Mouse (Mus musculus): ENCODE measurements around the gene Setd1a. TPM values are rescaled to one million over a fixed set of nuclear protein-coding genes. Genes with fewer than 3 reads are reported as not detected.
"Not testable (repeated sequence)": the region's sequence is repeated elsewhere in the genome, so short reads cannot be mapped to it uniquely, and the experiment has no call there.

Setd1a gene
- total RNA-seq, 2 experiments from 2014 or later: 30.3 to 32.4 TPM

DNA sequence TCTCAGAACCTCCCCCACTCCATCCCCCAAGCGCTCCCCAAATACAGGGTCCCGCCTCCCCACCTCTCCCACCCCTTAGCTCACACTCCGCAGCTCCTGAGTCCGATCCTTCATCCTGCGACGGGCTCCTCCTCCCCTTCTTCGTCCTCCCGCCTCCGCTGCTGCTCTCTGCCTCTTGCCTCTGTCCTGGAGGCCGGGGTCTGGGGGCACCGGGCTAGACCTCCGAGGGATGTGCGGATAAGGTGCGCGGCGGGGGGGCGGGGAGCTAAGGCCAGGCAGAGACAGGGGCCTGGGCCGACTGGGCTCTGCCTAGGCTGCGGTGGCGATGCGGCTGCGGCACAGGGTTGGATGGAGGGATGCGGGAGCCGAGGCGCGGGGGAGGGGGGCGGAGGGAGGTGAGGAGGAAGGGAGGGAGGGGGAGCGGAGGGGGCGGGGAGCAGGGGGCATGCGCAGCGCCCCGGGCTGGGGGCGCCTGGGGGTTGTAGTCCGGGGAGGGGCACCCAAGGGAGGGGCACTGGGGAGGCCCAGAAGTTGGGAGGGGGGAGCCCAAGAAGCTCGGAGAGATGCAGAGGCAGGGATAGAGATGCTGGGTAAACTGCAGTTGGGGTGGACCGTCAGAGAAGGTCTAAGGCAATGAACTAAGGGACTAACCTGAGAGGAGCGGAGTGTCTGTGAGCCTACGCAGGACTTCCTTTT lies 47.9 kb downstream of the Setd1a start, which contains the start of the genes Stx4a and Stx1b:
Gene Stx4a (plus strand): TSS at position 119 of the 696 bp plus-strand sequence.
Gene Stx1b (minus strand): TSS at position 374 of the 696 bp plus-strand sequence.
- peak; percentile 55 to 64 for DNase-seq (ENCODE audit: low spot score in 2 of 2)

GRCm38 (mm10) chr7:127835550-127835949 lies 59.1 kb downstream of the Setd1a start:
- no peak for DNase-seq (ENCODE audit: low spot score in 2 of 2)

- no peak for DNase-seq (ENCODE audit: low spot score in 2 of 2)
Observed at GRCm38 (mm10) chr7:127837473-127837872, 61.0 kb downstream of the Setd1a start.

- DNase-seq (ENCODE audit: low spot score in 2 of 2): not testable (repeated sequence)
Observed at GRCm38 (mm10) chr7:127837878-127838277, 61.4 kb downstream of the Setd1a start.

GRCm38 (mm10) chr7:127840031-127840430 lies 63.6 kb downstream of the Setd1a start:
- DNase-seq (ENCODE audit: low spot score in 2 of 2): not testable (repeated sequence)

DNA sequence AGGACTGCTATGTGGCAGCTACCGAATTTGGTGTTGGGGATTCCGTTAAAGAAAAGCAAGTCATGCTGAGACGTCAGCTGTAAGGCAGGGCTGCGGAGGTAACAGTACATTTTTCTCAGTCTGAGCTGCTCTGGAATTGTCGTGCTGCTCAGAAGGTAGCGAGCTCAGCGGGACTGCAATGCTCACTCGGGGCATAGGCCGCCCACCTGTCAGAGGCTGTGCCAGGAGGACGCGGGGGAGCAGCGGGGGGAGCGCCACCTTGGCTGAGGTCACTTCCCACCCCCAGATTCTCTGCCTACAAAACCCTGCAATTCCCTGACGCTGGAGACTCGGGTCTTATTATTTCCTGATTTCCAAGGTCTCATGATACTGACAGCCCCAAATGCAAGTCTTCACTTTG lies 64.4 kb downstream of the Setd1a start:
- peak in 1 of 2 experiments; percentile 58 for DNase-seq (ENCODE audit: low spot score in 2 of 2)

- peak; percentile 94 to 96 for DNase-seq (ENCODE audit: low spot score in 2 of 2)
Observed at GRCm38 (mm10) chr7:127841340-127842000, 65.0 kb downstream of the Setd1a start.

GRCm38 (mm10) chr7:127842001-127842718 lies 65.7 kb downstream of the Setd1a start:
- DNase-seq (ENCODE audit: low spot score in 2 of 2): peak; percentile 58 to 81

Other genes with a start within 250 kb of the Setd1a start
- 1 to 10 TPM in 1 of 2 experiments, not detected in 1; 3.1 TPM for gene Tmem265, start 215.3 kb upstream of the Setd1a start, total RNA-seq (2021)
- gene Phkg2, start 203.3 kb upstream of the Setd1a start, total RNA-seq (2021): 10 to 100 TPM; 21.6 to 25.5 TPM
- gene Ccdc189, start 188.1 kb upstream of the Setd1a start, total RNA-seq (2021): 1 to 10 TPM; 5.0 to 5.1 TPM
- 10 to 100 TPM; 48.4 to 50.5 TPM for gene Rnf40, start 187.9 kb upstream of the Setd1a start, total RNA-seq (2021)
- 10 to 100 TPM; 13.1 to 13.5 TPM for gene Zfp629, start 160.9 kb upstream of the Setd1a start, total RNA-seq (2021)
- 100 to 1,000 TPM; 112 to 132 TPM for gene Bcl7c, start 67.7 kb upstream of the Setd1a start, total RNA-seq (2021)
- gene Ctf1, start 63.9 kb upstream of the Setd1a start, total RNA-seq (2021): 10 to 100 TPM in 1 of 2 experiments, 1 to 10 TPM in 1; 7.0 to 10.0 TPM
- gene Ctf2, start 44.5 kb upstream of the Setd1a start, total RNA-seq (2021): not detected
- 1 to 10 TPM; 8.6 to 8.8 TPM for gene Fbxl19, start 32.1 kb upstream of the Setd1a start, total RNA-seq (2021)
- gene Orai3, start 6.9 kb upstream of the Setd1a start, total RNA-seq (2021): 10 to 100 TPM; 12.3 to 13.9 TPM
- gene Gm49388, start 8.9 kb downstream of the Setd1a start, total RNA-seq (2021): 1 to 10 TPM; 2.8 to 4.0 TPM
- gene Hsd3b7, start 23.9 kb downstream of the Setd1a start, total RNA-seq (2021): 10 to 100 TPM; 13.0 to 13.3 TPM
- gene Stx4a, start 47.6 kb downstream of the Setd1a start, total RNA-seq (2021): 10 to 100 TPM; 82.8 to 84.9 TPM
- gene Stx1b, start 47.9 kb downstream of the Setd1a start, total RNA-seq (2021): 1 to 10 TPM; 4.7 to 6.3 TPM
- 10 to 100 TPM; 24.0 to 27.1 TPM for gene Zfp646, start 99.6 kb downstream of the Setd1a start, total RNA-seq (2021)
- 10 to 100 TPM in 1 of 2 experiments, 1 to 10 TPM in 1; 8.8 to 10.1 TPM for gene Zfp668, start 100.2 kb downstream of the Setd1a start, total RNA-seq (2021)
- 1 to 10 TPM; 1.6 to 1.8 TPM for gene Prss53, start 114.3 kb downstream of the Setd1a start, total RNA-seq (2021)
- not detected for gene Gm21974, start 118.8 kb downstream of the Setd1a start, total RNA-seq (2021)
- 10 to 100 TPM; 62.4 to 71.8 TPM for gene Vkorc1, start 118.9 kb downstream of the Setd1a start, total RNA-seq (2021)
- gene Bckdk, start 127.4 kb downstream of the Setd1a start, total RNA-seq (2021): 10 to 100 TPM; 84.7 to 92.3 TPM
- gene Kat8, start 135.8 kb downstream of the Setd1a start, total RNA-seq (2021): 10 to 100 TPM; 18.5 to 23.2 TPM
- not detected for gene Prss8, start 153.4 kb downstream of the Setd1a start, total RNA-seq (2021)
- 1 to 10 TPM; 7.6 to 8.9 TPM for gene Prss36, start 170.1 kb downstream of the Setd1a start, total RNA-seq (2021)
- gene Fus, start 190.8 kb downstream of the Setd1a start, total RNA-seq (2021): 100 to 1,000 TPM; 287 to 354 TPM
- 10 to 100 TPM; 16.0 to 21.7 TPM for gene Pycard, start 217.2 kb downstream of the Setd1a start, total RNA-seq (2021)
- gene Trim72, start 227.3 kb downstream of the Setd1a start, total RNA-seq (2021): 100 to 1,000 TPM; 254 to 296 TPM